Mouse (Mus musculus): ENCODE data around the gene Vwa1. TPM values are rescaled to one million over a fixed set of nuclear protein-coding genes. Genes with fewer than 3 reads are reported as not detected.
A peak's percentile ranks its signal among the peaks of the same experiment; 100 is the strongest.

Gene Vwa1
- total and polyA plus RNA-seq, 2 experiments from 2014 or later = 27.8 to 43.3 TPM

DNA sequence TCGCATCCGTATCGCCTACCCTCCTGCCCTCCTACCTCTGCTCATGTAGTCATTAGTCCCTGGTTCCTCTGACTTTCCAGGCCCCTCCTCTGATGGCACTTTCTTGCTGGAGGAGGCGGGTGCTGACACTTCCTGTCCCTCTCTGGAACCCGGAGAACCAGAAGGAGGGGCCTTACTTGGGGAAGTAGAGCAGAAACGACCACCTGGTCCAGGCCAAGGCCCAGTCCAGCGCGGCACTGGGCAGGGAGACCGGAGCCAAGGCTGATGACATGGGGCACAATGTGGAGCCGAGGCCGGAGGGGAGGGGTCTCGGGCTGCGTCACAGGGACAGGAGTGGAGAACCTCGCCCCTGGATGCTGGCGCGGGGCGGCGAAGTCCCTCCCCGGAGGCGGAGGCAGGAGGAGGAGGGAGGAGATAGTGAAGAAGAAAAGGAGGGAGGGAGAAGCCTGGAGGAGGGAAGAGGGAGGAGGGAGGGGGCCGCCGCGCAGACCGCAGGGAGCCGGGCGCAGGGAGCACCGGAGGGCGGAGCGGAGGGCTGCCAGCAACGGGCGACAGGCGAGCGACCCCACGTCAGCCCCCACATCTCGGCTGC is 40.1 kb downstream of the Vwa1 start, which contains the start of gene Tmem240:
Tmem240 (plus strand) TSS at position 451 of the 592 bp plus-strand sequence.
- Histone ChIP-seq H3K9me3 (ENCODE audit: low read length) (no peaks in the 10 kb centered on the region), H3K27ac (peak within 1 kb of the TSS; percentile 98), H3K36me3 (ENCODE audit: insufficient read depth, low read length) (peaks cover 7% of the 10 kb centered on the region; the same call in 1 of the 2 replicates), H3K27me3 (ENCODE audit: insufficient read depth, low read length) (no peaks in the 10 kb centered on the region), H3K4me3 (ENCODE audit: low read length) (peak within 1 kb of the TSS; percentile 83), H3K9ac (replicated peaks; ENCODE audit: low read length) (peak within 1 kb of the TSS; percentile 95), H3K4me2 (ENCODE audit: low read depth, low read length) (peak within 1 kb of the TSS; percentile 89), H3K4me1 (ENCODE audit: insufficient read depth, low read length) (peaks cover 8% of the 10 kb centered on the region; the same call in 1 of the 2 replicates)
- TF ChIP-seq CTCF (IDR thresholded peaks at IDR 0.05; ENCODE audit: low read depth) = no peak
- under 1% methylated on average over 26 of the region's 35 CpGs for WGBS
- ATAC-seq (peak; percentile 93), DNase-seq (ENCODE audit: low spot score) (peak; percentile 95)

DNA sequence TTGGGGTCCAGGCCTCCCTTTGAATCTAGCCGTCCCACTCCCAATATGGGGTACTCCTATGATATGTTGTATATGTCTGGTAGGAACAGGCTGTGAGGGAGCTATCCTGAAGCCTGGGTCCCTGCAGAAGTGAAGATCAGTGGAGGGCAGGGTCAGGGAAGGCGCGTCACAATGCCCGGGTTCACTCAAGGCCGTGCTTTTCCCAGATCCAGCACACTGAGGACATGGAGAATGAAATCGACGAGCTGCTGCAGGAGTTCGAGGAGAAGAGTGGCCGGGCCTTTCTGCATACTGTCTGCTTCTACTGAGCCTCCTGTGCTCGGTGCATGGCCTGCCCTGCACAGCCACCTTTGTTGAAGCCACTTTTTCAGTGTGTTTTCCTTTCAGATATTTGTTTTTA is 41.2 kb downstream of the Vwa1 start:
- H3K4me1 ChIP-seq (ENCODE audit: insufficient read depth, low read length) = peaks cover 8% of the 10 kb centered on the region; the same call in 1 of the 2 replicates
- ATAC-seq (no peak), DNase-seq (ENCODE audit: low spot score) (no peak)
- 85% methylated on average over 10 of the region's 10 CpGs for WGBS
- TF ChIP-seq CTCF (IDR thresholded peaks at IDR 0.05; ENCODE audit: low read depth) = no peak
- no peaks in the 10 kb centered on the region for H3K27me3 ChIP-seq (ENCODE audit: insufficient read depth, low read length)
- no peak overlapping the region for H3K9ac ChIP-seq (replicated peaks; ENCODE audit: low read length)
- H3K36me3 ChIP-seq (ENCODE audit: insufficient read depth, low read length) = peaks cover 7% of the 10 kb centered on the region; the same call in 1 of the 2 replicates
- H3K27ac ChIP-seq = no peak overlapping the region; the same call in 1 of the 2 replicates
- no peaks in the 10 kb centered on the region for H3K9me3 ChIP-seq (ENCODE audit: low read length)
- no peak overlapping the region for H3K4me2 ChIP-seq (ENCODE audit: low read depth, low read length)
- no peak overlapping the region for H3K4me3 ChIP-seq (ENCODE audit: low read length)

DNA sequence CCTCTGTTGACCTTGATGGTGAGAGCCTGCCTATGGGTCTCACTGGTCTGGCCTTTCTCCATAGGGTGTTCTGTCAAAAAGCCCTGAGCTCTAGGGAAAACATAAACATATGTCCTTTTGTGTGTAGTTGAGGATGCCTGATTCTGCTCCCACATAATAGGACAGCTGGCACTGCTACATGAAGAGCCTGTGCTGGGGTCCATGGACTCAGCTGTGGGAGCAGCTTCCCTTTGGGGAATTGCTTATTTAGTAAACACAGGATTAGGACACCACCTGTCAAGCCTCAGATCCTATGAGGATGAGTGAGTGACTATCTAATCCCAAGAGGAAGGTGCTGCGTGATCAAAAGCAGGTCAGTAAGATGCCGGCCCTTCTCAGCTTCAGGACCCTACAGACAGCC is 46.5 kb downstream of the Vwa1 start:
- Histone ChIP-seq H3K4me1 (ENCODE audit: insufficient read depth, low read length) (no peaks in the 10 kb centered on the region), H3K4me2 (ENCODE audit: low read depth, low read length) (no peak overlapping the region), H3K27ac (no peak overlapping the region), H3K27me3 (ENCODE audit: insufficient read depth, low read length) (no peaks in the 10 kb centered on the region), H3K4me3 (ENCODE audit: low read length) (no peak overlapping the region), H3K9ac (replicated peaks; ENCODE audit: low read length) (no peak overlapping the region; the same call in 1 of the 2 replicates), H3K9me3 (ENCODE audit: low read length) (no peaks in the 10 kb centered on the region), H3K36me3 (ENCODE audit: insufficient read depth, low read length) (peaks cover 9% of the 10 kb centered on the region; the same call in 1 of the 2 replicates)
- DNase-seq (ENCODE audit: low spot score) = no peak
- 57% methylated on average over 2 of the region's 2 CpGs for WGBS
- ATAC-seq = no peak
- no peak for TF ChIP-seq CTCF (IDR thresholded peaks at IDR 0.05; ENCODE audit: low read depth)

DNA sequence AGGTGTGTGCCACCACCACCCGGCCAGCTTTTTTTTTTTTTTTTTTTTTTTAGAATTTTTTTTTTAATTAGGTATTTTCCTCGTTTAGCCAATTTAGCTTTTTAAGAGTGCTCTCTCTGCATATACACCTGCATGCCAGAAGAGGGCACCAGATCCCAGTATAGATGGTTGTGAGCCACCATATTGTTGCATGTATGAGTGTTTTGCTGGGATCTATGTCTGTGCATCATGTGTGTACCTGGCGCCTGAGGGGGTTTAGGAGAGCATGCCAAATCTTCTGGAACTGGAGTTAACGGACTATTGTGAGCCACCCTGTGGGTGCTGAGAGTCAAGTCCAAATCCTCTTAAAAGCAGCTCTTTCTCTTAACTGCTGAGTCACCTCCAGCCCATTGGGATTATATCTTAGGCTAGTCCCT is 52.8 kb downstream of the Vwa1 start:
- DNase-seq (ENCODE audit: low spot score) (peak; percentile 47), ATAC-seq (0 out of 2 replicates have a peak, but pooled peaks have one; percentile 45)
- Histone ChIP-seq H3K4me1 (ENCODE audit: insufficient read depth, low read length) (no peaks in the 10 kb centered on the region), H3K4me3 (ENCODE audit: low read length) (no peak overlapping the region), H3K27ac (no peak overlapping the region), H3K27me3 (ENCODE audit: insufficient read depth, low read length) (no peaks in the 10 kb centered on the region), H3K9ac (replicated peaks; ENCODE audit: low read length) (no peak overlapping the region), H3K9me3 (ENCODE audit: low read length) (no peaks in the 10 kb centered on the region), H3K36me3 (ENCODE audit: insufficient read depth, low read length) (peaks cover 6% of the 10 kb centered on the region; the same call in 1 of the 2 replicates), H3K4me2 (ENCODE audit: low read depth, low read length) (no peak overlapping the region)
- WGBS = 45% methylated on average over 4 of the region's 4 CpGs
- peak; percentile 71 for TF ChIP-seq CTCF (IDR thresholded peaks at IDR 0.05; ENCODE audit: low read depth)

Small RNA genes lying within 50 kb of the gene (microRNA-seq; reads per million reads assigned to microRNA genes)
- gene Gm27743 = 0 reads per million in 2 experiments

Other genes with a start within 250 kb of the Vwa1 start
- 98.6 and 108 TPM in 2 replicates for gene Nadk, start 212.3 kb downstream of the Vwa1 start, total RNA-seq (2014; rRNA removed)
- gene Nadk, start 212.3 kb downstream of the Vwa1 start, polyA plus RNA-seq (2015; fragmentation: Nextera tagmentation; extraction: Ambion mirVana) = 57.5 and 59.6 TPM in 2 replicates
- 72.0 and 77.2 TPM in 2 replicates for gene Slc35e2, start 173.3 kb downstream of the Vwa1 start, total RNA-seq (2014; rRNA removed)
- 11.1 and 13.2 TPM in 2 replicates for gene Slc35e2, start 173.3 kb downstream of the Vwa1 start, polyA plus RNA-seq (2015; fragmentation: Nextera tagmentation; extraction: Ambion mirVana)
- gene Cdk11b, start 149.8 kb downstream of the Vwa1 start, total RNA-seq (2014; rRNA removed) = 16.5 and 21.4 TPM in 2 replicates
- gene Cdk11b, start 149.8 kb downstream of the Vwa1 start, polyA plus RNA-seq (2015; fragmentation: Nextera tagmentation; extraction: Ambion mirVana) = 65.5 and 74.3 TPM in 2 replicates
- gene Gm10563, start 129.3 kb downstream of the Vwa1 start, total RNA-seq (2014; rRNA removed) = not detected in 2 replicates
- not detected in 2 replicates for gene Gm10563, start 129.3 kb downstream of the Vwa1 start, polyA plus RNA-seq (2015; fragmentation: Nextera tagmentation; extraction: Ambion mirVana)
- gene Mmp23, start 121.3 kb downstream of the Vwa1 start, total RNA-seq (2014; rRNA removed) = 6.1 and 13.5 TPM in 2 replicates
- 4.2 and 5.7 TPM in 2 replicates for gene Mmp23, start 121.3 kb downstream of the Vwa1 start, polyA plus RNA-seq (2015; fragmentation: Nextera tagmentation; extraction: Ambion mirVana)
- 109 and 127 TPM in 2 replicates for gene Mib2, start 105.5 kb downstream of the Vwa1 start, total RNA-seq (2014; rRNA removed)
- gene Mib2, start 105.5 kb downstream of the Vwa1 start, polyA plus RNA-seq (2015; fragmentation: Nextera tagmentation; extraction: Ambion mirVana) = 40.6 and 44.1 TPM in 2 replicates
- 50.5 and 52.0 TPM in 2 replicates for gene Fndc10, start 80.4 kb downstream of the Vwa1 start, total RNA-seq (2014; rRNA removed)
- 26.0 and 26.5 TPM in 2 replicates for gene Fndc10, start 80.4 kb downstream of the Vwa1 start, polyA plus RNA-seq (2015; fragmentation: Nextera tagmentation; extraction: Ambion mirVana)
- 110 and 117 TPM in 2 replicates for gene Ssu72, start 69.9 kb downstream of the Vwa1 start, total RNA-seq (2014; rRNA removed)
- gene Ssu72, start 69.9 kb downstream of the Vwa1 start, polyA plus RNA-seq (2015; fragmentation: Nextera tagmentation; extraction: Ambion mirVana) = 165 and 169 TPM in 2 replicates
- gene Tmem240, start 39.9 kb downstream of the Vwa1 start, total RNA-seq (2014; rRNA removed) = 73.3 and 82.2 TPM in 2 replicates
- gene Tmem240, start 39.9 kb downstream of the Vwa1 start, polyA plus RNA-seq (2015; fragmentation: Nextera tagmentation; extraction: Ambion mirVana) = 31.0 and 33.6 TPM in 2 replicates
- gene Atad3a, start 13.6 kb downstream of the Vwa1 start, total RNA-seq (2014; rRNA removed) = 65.7 and 83.4 TPM in 2 replicates
- gene Atad3a, start 13.6 kb downstream of the Vwa1 start, polyA plus RNA-seq (2015; fragmentation: Nextera tagmentation; extraction: Ambion mirVana) = 68.8 and 72.2 TPM in 2 replicates
- 0.86 and 2.3 TPM in 2 replicates for gene Tmem88b, start 11.2 kb upstream of the Vwa1 start, total RNA-seq (2014; rRNA removed)
- 1.0 and 1.2 TPM in 2 replicates for gene Tmem88b, start 11.2 kb upstream of the Vwa1 start, polyA plus RNA-seq (2015; fragmentation: Nextera tagmentation; extraction: Ambion mirVana)
- gene Ankrd65, start 15.7 kb upstream of the Vwa1 start, total RNA-seq (2014; rRNA removed) = not detected in 2 replicates
- not detected in 2 replicates for gene Ankrd65, start 15.7 kb upstream of the Vwa1 start, polyA plus RNA-seq (2015; fragmentation: Nextera tagmentation; extraction: Ambion mirVana)
- 75.4 and 87.5 TPM in 2 replicates for gene Mrpl20, start 28.2 kb upstream of the Vwa1 start, total RNA-seq (2014; rRNA removed)
- 303 and 310 TPM in 2 replicates for gene Mrpl20, start 28.2 kb upstream of the Vwa1 start, polyA plus RNA-seq (2015; fragmentation: Nextera tagmentation; extraction: Ambion mirVana)
- gene Ccnl2, start 37.8 kb upstream of the Vwa1 start, total RNA-seq (2014; rRNA removed) = 57.6 and 80.2 TPM in 2 replicates
- gene Ccnl2, start 37.8 kb upstream of the Vwa1 start, polyA plus RNA-seq (2015; fragmentation: Nextera tagmentation; extraction: Ambion mirVana) = 82.6 and 90.6 TPM in 2 replicates
- 110 and 143 TPM in 2 replicates for gene Aurkaip1, start 56.6 kb upstream of the Vwa1 start, total RNA-seq (2014; rRNA removed)
- gene Aurkaip1, start 56.6 kb upstream of the Vwa1 start, polyA plus RNA-seq (2015; fragmentation: Nextera tagmentation; extraction: Ambion mirVana) = 162 and 175 TPM in 2 replicates
- gene Mxra8, start 65.0 kb upstream of the Vwa1 start, total RNA-seq (2014; rRNA removed) = 45.8 and 58.9 TPM in 2 replicates
- 39.4 and 41.6 TPM in 2 replicates for gene Mxra8, start 65.0 kb upstream of the Vwa1 start, polyA plus RNA-seq (2015; fragmentation: Nextera tagmentation; extraction: Ambion mirVana)
- 141 and 166 TPM in 2 replicates for gene Dvl1, start 72.7 kb upstream of the Vwa1 start, total RNA-seq (2014; rRNA removed)
- gene Dvl1, start 72.7 kb upstream of the Vwa1 start, polyA plus RNA-seq (2015; fragmentation: Nextera tagmentation; extraction: Ambion mirVana) = 16.0 and 16.4 TPM in 2 replicates
- gene Tas1r3, start 88.7 kb upstream of the Vwa1 start, total RNA-seq (2014; rRNA removed) = 0.04 and 1.5 TPM in 2 replicates
- gene Tas1r3, start 88.7 kb upstream of the Vwa1 start, polyA plus RNA-seq (2015; fragmentation: Nextera tagmentation; extraction: Ambion mirVana) = 0.13 and 0.23 TPM in 2 replicates
- gene Cptp, start 94.7 kb upstream of the Vwa1 start, total RNA-seq (2014; rRNA removed) = 31.3 and 41.8 TPM in 2 replicates
- 26.8 and 27.9 TPM in 2 replicates for gene Cptp, start 94.7 kb upstream of the Vwa1 start, polyA plus RNA-seq (2015; fragmentation: Nextera tagmentation; extraction: Ambion mirVana)
- gene Ints11, start 94.8 kb upstream of the Vwa1 start, total RNA-seq (2014; rRNA removed) = 51.3 and 52.1 TPM in 2 replicates
- gene Ints11, start 94.8 kb upstream of the Vwa1 start, polyA plus RNA-seq (2015; fragmentation: Nextera tagmentation; extraction: Ambion mirVana) = 49.9 and 52.4 TPM in 2 replicates
- 73.6 and 109 TPM in 2 replicates for gene Pusl1, start 117.1 kb upstream of the Vwa1 start, total RNA-seq (2014; rRNA removed)
- gene Pusl1, start 117.1 kb upstream of the Vwa1 start, polyA plus RNA-seq (2015; fragmentation: Nextera tagmentation; extraction: Ambion mirVana) = 58.8 and 59.6 TPM in 2 replicates
- 69.5 and 93.5 TPM in 2 replicates for gene Acap3, start 117.1 kb upstream of the Vwa1 start, total RNA-seq (2014; rRNA removed)
- gene Acap3, start 117.1 kb upstream of the Vwa1 start, polyA plus RNA-seq (2015; fragmentation: Nextera tagmentation; extraction: Ambion mirVana) = 52.2 and 56.4 TPM in 2 replicates
- 47.5 and 50.8 TPM in 2 replicates for gene Ube2j2, start 169.1 kb upstream of the Vwa1 start, total RNA-seq (2014; rRNA removed)
- 119 and 126 TPM in 2 replicates for gene Ube2j2, start 169.1 kb upstream of the Vwa1 start, polyA plus RNA-seq (2015; fragmentation: Nextera tagmentation; extraction: Ambion mirVana)
- gene C1qtnf12, start 187.6 kb upstream of the Vwa1 start, total RNA-seq (2014; rRNA removed) = 26.6 and 35.2 TPM in 2 replicates
- 21.8 and 22.8 TPM in 2 replicates for gene C1qtnf12, start 187.6 kb upstream of the Vwa1 start, polyA plus RNA-seq (2015; fragmentation: Nextera tagmentation; extraction: Ambion mirVana)
- 48.8 and 56.8 TPM in 2 replicates for gene B3galt6, start 218.0 kb upstream of the Vwa1 start, total RNA-seq (2014; rRNA removed)
- gene B3galt6, start 218.0 kb upstream of the Vwa1 start, polyA plus RNA-seq (2015; fragmentation: Nextera tagmentation; extraction: Ambion mirVana) = 26.1 and 26.2 TPM in 2 replicates
- 100 and 121 TPM in 2 replicates for gene Sdf4, start 218.2 kb upstream of the Vwa1 start, total RNA-seq (2014; rRNA removed)
- gene Sdf4, start 218.2 kb upstream of the Vwa1 start, polyA plus RNA-seq (2015; fragmentation: Nextera tagmentation; extraction: Ambion mirVana) = 122 and 127 TPM in 2 replicates
- gene Tnfrsf4, start 239.1 kb upstream of the Vwa1 start, total RNA-seq (2014; rRNA removed) = 2.6 TPM in 1 of 2 replicates, not detected in the other
- gene Tnfrsf4, start 239.1 kb upstream of the Vwa1 start, polyA plus RNA-seq (2015; fragmentation: Nextera tagmentation; extraction: Ambion mirVana) = 0.47 and 0.49 TPM in 2 replicates